Mouse (Mus musculus) E14TG2a.4 (cell line): ENCODE measurements around the gene Prr14.

Source experiments
- CTCF ChIP-seq: conservative IDR thresholded peaks from 2 replicates; pipeline ENCODE4 v1.5.1; 2014; ENCODE audit warnings: low read length
- POU5F1 ChIP-seq: IDR thresholded peaks from 2 replicates; pipeline ENCODE4 v1.6.1; 2014; ENCODE audit warnings: low read length, borderline replicate concordance

DNA sequence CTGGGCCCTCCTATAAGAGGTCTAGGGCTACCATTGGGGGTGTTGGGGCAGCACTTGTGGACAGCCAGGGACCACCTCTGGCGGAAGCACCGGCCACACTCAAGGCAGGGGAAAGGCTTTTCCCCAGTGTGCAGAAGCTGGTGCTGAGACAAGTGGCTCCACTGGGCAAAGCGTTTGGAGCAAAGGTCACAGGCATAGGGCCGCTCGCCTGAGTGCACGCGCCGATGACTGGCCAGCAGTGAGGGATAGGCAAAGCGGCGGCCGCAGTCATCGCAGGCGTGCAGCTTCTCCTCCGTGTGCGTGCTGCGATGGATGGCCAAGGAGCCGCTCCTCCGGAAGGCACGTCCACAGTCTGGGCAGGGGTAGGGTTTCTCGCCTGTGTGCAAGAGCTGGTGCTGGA, 15.4 kb upstream of the Prr14 start:
- TF ChIP-seq CTCF (no peak), POU5F1 (no peak)
